Mouse (Mus musculus): ENCODE results near the gene Gucy2f. TPM values are rescaled to one million over a fixed set of nuclear protein-coding genes. Genes with fewer than 3 reads are reported as not detected.

Gucy2f gene
- polyA plus RNA-seq, 1 experiment = not detected

DNA sequence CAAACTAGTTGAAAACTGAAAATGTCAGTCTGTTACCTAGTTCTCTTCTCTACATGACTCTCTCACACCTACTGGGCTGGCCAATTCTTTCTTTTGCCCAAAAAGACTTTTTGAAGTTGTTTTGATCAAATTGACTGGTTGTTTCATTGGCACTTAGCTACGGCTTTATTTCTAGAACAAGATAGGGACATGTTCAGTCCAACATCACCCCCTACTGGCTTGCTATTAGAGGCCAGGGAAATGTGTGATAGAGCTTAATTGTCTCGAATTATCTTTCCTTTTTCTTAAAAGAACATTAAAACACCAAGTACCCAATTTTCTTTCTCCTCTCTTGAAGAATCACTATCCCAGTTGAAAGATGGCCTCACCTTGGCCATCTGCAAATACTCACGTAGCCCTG is 99.8 kb downstream of the Gucy2f start:
- no peak for TF ChIP-seq GATA1 (IDR thresholded peaks at IDR 0.05; ENCODE audit: low read length)

DNA sequence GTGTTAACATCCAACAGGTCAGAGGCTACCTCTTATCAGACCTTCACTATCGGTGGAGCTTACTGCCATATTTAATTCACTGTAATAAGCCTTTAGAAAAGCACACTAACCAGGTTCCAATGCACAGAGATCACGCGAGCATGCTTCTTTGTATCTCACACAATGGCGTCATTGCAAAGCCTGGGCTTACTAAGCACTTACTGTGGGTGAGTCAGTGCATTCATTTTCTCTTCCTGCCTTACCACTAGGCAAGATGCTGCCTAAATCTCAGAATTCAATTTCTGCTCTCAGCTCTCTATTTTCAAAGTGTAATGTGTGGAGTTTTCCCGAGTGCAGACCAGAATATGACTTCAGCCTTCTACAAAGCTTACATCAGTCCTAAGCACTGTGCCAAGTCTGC is 101.2 kb downstream of the Gucy2f start:
- no peak for TF ChIP-seq GATA1 (IDR thresholded peaks at IDR 0.05; ENCODE audit: low read length)

DNA sequence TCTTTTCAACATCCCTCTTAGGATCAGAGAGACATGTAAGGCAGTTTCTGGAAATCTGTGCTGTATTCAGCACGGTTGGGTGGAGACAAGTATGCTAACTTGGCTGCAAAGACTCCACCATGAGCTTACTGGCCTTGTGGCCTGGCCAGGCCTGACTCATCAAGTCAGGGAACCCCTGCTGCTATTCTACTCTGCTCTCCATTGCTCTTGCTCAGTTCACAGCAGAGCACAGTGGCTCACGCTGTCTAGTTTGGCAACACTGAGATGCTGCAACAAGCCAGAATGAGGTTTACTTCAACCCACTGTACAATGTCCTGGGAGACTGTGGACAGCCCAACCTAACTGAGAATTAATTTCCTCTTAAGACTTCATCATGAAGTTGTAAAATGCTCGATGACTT is 134.1 kb downstream of the Gucy2f start:
- no peak for TF ChIP-seq GATA1 (IDR thresholded peaks at IDR 0.05; ENCODE audit: low read length)

Other genes with a start within 250 kb of the Gucy2f start
- 0.45 and 1.5 TPM in 2 replicates for gene Nxt2, start 29.8 kb upstream of the Gucy2f start, polyA plus RNA-seq (2012)
- not detected in 2 replicates for gene Kcne1l, start 109.4 kb upstream of the Gucy2f start, polyA plus RNA-seq (2012)
- gene Acsl4, start 193.6 kb upstream of the Gucy2f start, polyA plus RNA-seq (2012) = 5.5 and 7.4 TPM in 2 replicates

Measured in G1E-ER4 (cell line).